8 mouse cellular contexts compared by ENCODE assay signal in the genomic region with DNA sequence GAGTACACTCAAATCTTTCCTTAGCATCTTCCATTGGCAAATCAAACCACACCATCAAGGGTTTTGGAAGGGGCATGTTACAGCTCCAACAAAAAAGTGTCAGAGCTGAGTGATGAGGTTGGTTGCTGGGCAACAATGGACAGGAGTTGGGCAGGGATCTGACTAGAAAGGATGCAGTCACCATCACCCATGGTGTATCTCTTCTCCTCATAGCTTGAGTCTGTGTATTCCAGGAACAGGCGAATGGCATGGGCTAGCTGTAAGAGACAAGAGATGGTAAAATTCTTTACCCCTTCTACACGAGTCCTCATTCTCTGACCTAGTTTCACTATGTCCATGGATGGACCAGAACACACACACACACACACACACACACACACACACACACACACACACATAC. TPM values are rescaled to one million over a fixed set of nuclear protein-coding genes. Genes with fewer than 3 reads are reported as not detected.
DNase-seq lines count a peak whose midpoint lies in the region; ATAC-seq and TF ChIP-seq lines count a peak whose summit lies in the region.

No protein-coding gene starts in this region.

- peak overlapping the region; percentile 81 for H3K27ac ChIP-seq in heart, embryonic 16.5 days (ENCODE audit: low read length)
- peak overlapping the region; percentile 90 for H3K27ac ChIP-seq in hindbrain, embryonic 10.5 days
- peak overlapping the region; percentile 86 for H3K27ac ChIP-seq in liver, postnatal 0 days (ENCODE audit: low read depth)

- H3K9ac ChIP-seq in heart, embryonic 16.5 days (ENCODE audit: low read length), result peak overlapping the region; percentile 34; the same call in 1 of the 2 replicates
- H3K9ac ChIP-seq in liver, postnatal 0 days (replicated peaks), result peak overlapping the region; percentile 26; the same call in 1 of the 2 replicates

- 61% methylated on average over 2 of the region's 2 CpGs for WGBS in heart, embryonic 16.5 days
- 79% methylated on average over 2 of the region's 2 CpGs for WGBS in hindbrain, embryonic 10.5 days
- 47% methylated on average over 2 of the region's 2 CpGs for WGBS in liver, postnatal 0 days (ENCODE audit: insufficient replicate concordance)

- peak overlapping the region; percentile 50 for H3K4me3 ChIP-seq in heart, embryonic 16.5 days (ENCODE audit: low read length)
- peak overlapping the region; percentile 51 for H3K4me3 ChIP-seq in hindbrain, embryonic 10.5 days
- H3K4me3 ChIP-seq in liver, postnatal 0 days (ENCODE audit: low read depth, low read length), result peak overlapping the region; percentile 37

- no peak for TF ChIP-seq EP300 in liver, postnatal 0 days (IDR thresholded peaks at IDR 0.05; ENCODE audit: low read depth)

- no peaks in the 10 kb centered on the region for H3K36me3 ChIP-seq in heart, embryonic 16.5 days (ENCODE audit: control insufficient read depth, insufficient read depth)
- H3K36me3 ChIP-seq in hindbrain, embryonic 10.5 days, result no peaks in the 10 kb centered on the region
- no peaks in the 10 kb centered on the region for H3K36me3 ChIP-seq in liver, postnatal 0 days (replicated peaks; ENCODE audit: insufficient read depth, low read length)

- H3K9me3 ChIP-seq in heart, embryonic 16.5 days (replicated peaks; ENCODE audit: control insufficient read depth, low read length), result no peaks in the 10 kb centered on the region
- H3K9me3 ChIP-seq in hindbrain, embryonic 10.5 days, result no peaks in the 10 kb centered on the region
- no peaks in the 10 kb centered on the region for H3K9me3 ChIP-seq in liver, postnatal 0 days (ENCODE audit: low read length)

- peak overlapping the region; percentile 65 for H3K4me2 ChIP-seq in heart, embryonic 16.5 days (ENCODE audit: low read depth, low read length)
- H3K4me2 ChIP-seq in liver, postnatal 0 days (ENCODE audit: low read depth, low read length), result peak overlapping the region; percentile 65

- ATAC-seq in heart, embryonic 16.5 days (replicated peaks; ENCODE audit: extremely low read depth, insufficient read depth, low FRiP score), result no peak
- ATAC-seq in liver, postnatal 0 days, result no peak

- DNase-seq in heart, adult 18-20 months, result no peak
- DNase-seq in brain, adult 2 months (ENCODE audit: low read depth, low spot score), result peak; percentile 17
- peak; percentile 8 for DNase-seq in hindbrain, embryonic 10.5 days (ENCODE audit: low spot score)
- DNase-seq in liver, postnatal 0 days, result no peak
- no peak for DNase-seq in urinary bladder, postnatal 10 days (ENCODE audit: low spot score)
- DNase-seq in adrenal gland, adult 18-20 months (ENCODE audit: low spot score in 2 of 2), result no peak
- no peak for DNase-seq in adrenal gland, postnatal 10 days

- no peak for TF ChIP-seq CTCF in liver, postnatal 0 days (IDR thresholded peaks at IDR 0.05; ENCODE audit: low read depth)

- H3K27me3 ChIP-seq in heart, embryonic 16.5 days (ENCODE audit: control insufficient read depth, insufficient read depth, low read length), result no peaks in the 10 kb centered on the region
- H3K27me3 ChIP-seq in hindbrain, embryonic 10.5 days (ENCODE audit: insufficient read depth, poor library complexity, severe bottlenecking), result no peaks in the 10 kb centered on the region
- no peaks in the 10 kb centered on the region for H3K27me3 ChIP-seq in liver, postnatal 0 days (ENCODE audit: insufficient read depth, low read length)

- peaks cover 13% of the 10 kb centered on the region for H3K4me1 ChIP-seq in heart, embryonic 16.5 days (ENCODE audit: control insufficient read depth, insufficient read depth, low read length)
- peaks cover 33% of the 10 kb centered on the region for H3K4me1 ChIP-seq in hindbrain, embryonic 10.5 days (replicated peaks)
- H3K4me1 ChIP-seq in liver, postnatal 0 days (ENCODE audit: insufficient read depth), result peaks cover 13% of the 10 kb centered on the region

RNA-seq across cellular contexts. Expression of gene Gstm7, which starts 0.5 kb away (rescaled TPM):
- polyA plus RNA-seq in heart, embryonic 16.5 days (2015; fragmentation: Nextera tagmentation; extraction: Ambion mirVana), result 26.8 and 28.1 TPM in 2 replicates
- total RNA-seq in heart, adult 18-20 months (2021), result 10 to 100 TPM; 69.7 to 92.0 TPM
- polyA plus RNA-seq in hindbrain, embryonic 10.5 days (2016; fragmentation: Nextera tagmentation; extraction: Ambion mirVana), result 19.3 and 49.5 TPM in 2 replicates
- 39.2 and 42.2 TPM in 2 replicates for polyA plus RNA-seq in liver, postnatal 0 days (2015; fragmentation: Nextera tagmentation; extraction: Ambion mirVana)
- total RNA-seq in adrenal gland, adult 18-20 months (2021), result 100 to 1,000 TPM; 143 to 179 TPM
- total RNA-seq in adrenal gland, postnatal 10 days (2021), result 10 to 100 TPM; 43.1 to 44.0 TPM

RNA-seq across cellular contexts. Expression of gene Gstm6, which starts 12.4 kb away (rescaled TPM):
- polyA plus RNA-seq in heart, embryonic 16.5 days (2015; fragmentation: Nextera tagmentation; extraction: Ambion mirVana), result 11.7 and 12.2 TPM in 2 replicates
- 1 to 10 TPM; 4.3 to 4.9 TPM for total RNA-seq in heart, adult 18-20 months (2021)
- 10.8 and 10.9 TPM in 2 replicates for polyA plus RNA-seq in hindbrain, embryonic 10.5 days (2016; fragmentation: Nextera tagmentation; extraction: Ambion mirVana)
- polyA plus RNA-seq in liver, postnatal 0 days (2015; fragmentation: Nextera tagmentation; extraction: Ambion mirVana), result 17.2 and 18.0 TPM in 2 replicates
- 1 to 10 TPM; 6.1 to 8.0 TPM for total RNA-seq in adrenal gland, adult 18-20 months (2021)
- 1 to 10 TPM; 3.9 to 5.6 TPM for total RNA-seq in adrenal gland, postnatal 10 days (2021)

RNA-seq across cellular contexts. Expression of gene Gstm5, which starts 35.5 kb away (rescaled TPM):
- polyA plus RNA-seq in heart, embryonic 16.5 days (2015; fragmentation: Nextera tagmentation; extraction: Ambion mirVana), result 118 and 121 TPM in 2 replicates
- total RNA-seq in heart, adult 18-20 months (2021), result 10 to 100 TPM; 51.3 to 56.7 TPM
- polyA plus RNA-seq in hindbrain, embryonic 10.5 days (2016; fragmentation: Nextera tagmentation; extraction: Ambion mirVana), result 219 and 233 TPM in 2 replicates
- polyA plus RNA-seq in liver, postnatal 0 days (2015; fragmentation: Nextera tagmentation; extraction: Ambion mirVana), result 126 and 134 TPM in 2 replicates
- 10 to 100 TPM; 30.0 to 48.3 TPM for total RNA-seq in adrenal gland, adult 18-20 months (2021)
- 10 to 100 TPM; 30.1 to 32.3 TPM for total RNA-seq in adrenal gland, postnatal 10 days (2021)

RNA-seq across cellular contexts. Expression of gene Gstm3, which starts 37.9 kb away (rescaled TPM):
- polyA plus RNA-seq in heart, embryonic 16.5 days (2015; fragmentation: Nextera tagmentation; extraction: Ambion mirVana), result 0.12 and 0.22 TPM in 2 replicates
- total RNA-seq in heart, adult 18-20 months (2021), result not detected
- not detected in 2 replicates for polyA plus RNA-seq in hindbrain, embryonic 10.5 days (2016; fragmentation: Nextera tagmentation; extraction: Ambion mirVana)
- 1.9 and 2.0 TPM in 2 replicates for polyA plus RNA-seq in liver, postnatal 0 days (2015; fragmentation: Nextera tagmentation; extraction: Ambion mirVana)
- under 1 TPM in 1 of 2 experiments, not detected in 1; 0.33 TPM for total RNA-seq in adrenal gland, adult 18-20 months (2021)
- under 1 TPM; 0.39 to 0.51 TPM for total RNA-seq in adrenal gland, postnatal 10 days (2021)

RNA-seq across cellular contexts. Expression of gene Eps8l3, which starts 54.1 kb away (rescaled TPM):
- polyA plus RNA-seq in heart, embryonic 16.5 days (2015; fragmentation: Nextera tagmentation; extraction: Ambion mirVana), result 0.64 TPM in 1 of 2 replicates, not detected in the other
- total RNA-seq in heart, adult 18-20 months (2021), result not detected
- polyA plus RNA-seq in hindbrain, embryonic 10.5 days (2016; fragmentation: Nextera tagmentation; extraction: Ambion mirVana), result not detected in 2 replicates
- not detected in 2 replicates for polyA plus RNA-seq in liver, postnatal 0 days (2015; fragmentation: Nextera tagmentation; extraction: Ambion mirVana)
- not detected for total RNA-seq in adrenal gland, adult 18-20 months (2021)
- not detected for total RNA-seq in adrenal gland, postnatal 10 days (2021)

Comparison
In these comparisons a context has a peak if more than half of its experiments do, and no peak if none do; other contexts are left out.
1. DNase-seq: peak in brain, adult 2 months (single experiment) and hindbrain, embryonic 10.5 days (single experiment); none in heart, adult 18-20 months (0 of 2), liver, postnatal 0 days (single experiment), urinary bladder, postnatal 10 days (single experiment), adrenal gland, adult 18-20 months (0 of 2) and adrenal gland, postnatal 10 days (single experiment).
2. Peak in every context shown above with its lines, with median percentiles within 50 percentile points of each other: H3K27ac ChIP-seq and H3K4me3 ChIP-seq.